Mouse (Mus musculus): ENCODE measurements around the gene Dnah8. TPM values are rescaled to one million over a fixed set of nuclear protein-coding genes. Genes with fewer than 3 reads are reported as not detected.
"Not testable (repeated sequence)": the region's sequence is repeated elsewhere in the genome, so short reads cannot be mapped to it uniquely, and the experiment has no call there.

The Dnah8 gene
- polyA plus RNA-seq, 1 experiment from 2014 or later = 1.3 TPM

GRCm38 (mm10) chr17:30611221-30612074, 12.7 kb upstream of the Dnah8 start:
- H3K36me3 ChIP-seq = no peaks in the 10 kb centered on the region
- H3K27ac ChIP-seq (replicated peaks) = peak overlapping the region; percentile 87
- WGBS = 26% methylated on average over 18 of the region's 18 CpGs

GRCm38 (mm10) chr17:30612075-30612859, 11.9 kb upstream of the Dnah8 start:
- Histone ChIP-seq H3K4me1 (replicated peaks) (peaks cover 21% of the 10 kb centered on the region), H3K36me3 (no peaks in the 10 kb centered on the region), H3K9ac (peak overlapping the region; percentile 89), H3K9me3 (no peaks in the 10 kb centered on the region), H3K27ac (replicated peaks) (peak overlapping the region; percentile 87), H3K4me3 (peak overlapping the region; percentile 86), H3K27me3 (no peaks in the 10 kb centered on the region), H3K4me2 (peak overlapping the region; percentile 69)
- under 1% methylated on average over 34 of the region's 34 CpGs for WGBS
- ATAC-seq (ENCODE audit: low FRiP score, low read depth) = peak; percentile 100

More at GRCm38 (mm10) chr17:30611221-30612074, 12.7 kb upstream of the Dnah8 start:
- no peaks in the 10 kb centered on the region for H3K27me3 ChIP-seq
- peak overlapping the region; percentile 86 for H3K4me3 ChIP-seq
- no peaks in the 10 kb centered on the region for H3K9me3 ChIP-seq
- H3K9ac ChIP-seq = peak overlapping the region; percentile 89
- peak overlapping the region; percentile 69 for H3K4me2 ChIP-seq
- peaks cover 21% of the 10 kb centered on the region for H3K4me1 ChIP-seq (replicated peaks)
- no peak for ATAC-seq (ENCODE audit: low FRiP score, low read depth)

DNA sequence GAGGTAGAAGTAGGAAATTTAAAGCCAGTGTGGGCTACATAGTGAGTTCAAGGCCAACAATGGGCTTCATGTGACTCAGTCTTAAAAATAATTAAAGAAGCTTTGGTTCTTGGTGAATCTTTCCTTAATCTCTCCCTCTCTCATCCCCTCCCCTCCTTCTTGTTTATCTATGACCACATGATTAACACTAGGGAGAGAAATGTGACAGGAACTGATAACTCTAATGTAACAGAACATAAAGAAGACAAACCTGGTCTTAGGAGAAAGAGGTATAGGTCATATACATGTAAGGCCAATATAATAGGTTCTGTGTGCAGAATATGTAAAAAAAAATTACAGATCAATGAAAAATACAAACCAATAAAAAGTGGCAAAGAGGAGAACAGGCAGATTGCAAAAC, 10.8 kb upstream of the Dnah8 start:
- no peak for ATAC-seq (ENCODE audit: low FRiP score, low read depth)
- H3K4me3 ChIP-seq = no peak overlapping the region
- H3K27ac ChIP-seq (replicated peaks) = no peak overlapping the region

DNA sequence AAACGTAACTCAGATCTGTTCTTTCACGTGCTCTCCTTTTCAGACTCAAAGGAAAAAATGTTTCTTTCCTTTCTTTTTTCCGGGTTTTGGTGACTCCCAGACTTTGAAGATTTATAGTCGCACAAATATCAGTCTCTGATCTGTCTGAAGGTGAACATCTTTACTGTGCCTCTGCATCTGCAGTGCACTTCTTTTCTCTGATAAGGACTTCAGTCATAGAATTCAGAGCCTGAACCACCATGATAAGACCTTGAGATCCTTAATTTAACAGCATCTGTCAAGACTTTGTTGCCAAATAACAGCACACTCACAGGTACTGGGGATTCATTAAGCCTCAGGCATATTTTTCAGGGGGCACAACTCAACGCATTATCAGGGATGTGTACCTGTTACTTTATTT, 8.0 kb upstream of the Dnah8 start:
- WGBS = 92% methylated on average over 5 of the region's 5 CpGs
- no peaks in the 10 kb centered on the region for H3K27me3 ChIP-seq

More for the DNA sequence above, 10.8 kb upstream of the Dnah8 start:
- Histone ChIP-seq H3K27me3 (no peaks in the 10 kb centered on the region), H3K36me3 (no peaks in the 10 kb centered on the region), H3K9me3 (no peaks in the 10 kb centered on the region), H3K9ac (no peak overlapping the region), H3K4me1 (replicated peaks) (peaks cover 11% of the 10 kb centered on the region), H3K4me2 (no peak overlapping the region)

DNA sequence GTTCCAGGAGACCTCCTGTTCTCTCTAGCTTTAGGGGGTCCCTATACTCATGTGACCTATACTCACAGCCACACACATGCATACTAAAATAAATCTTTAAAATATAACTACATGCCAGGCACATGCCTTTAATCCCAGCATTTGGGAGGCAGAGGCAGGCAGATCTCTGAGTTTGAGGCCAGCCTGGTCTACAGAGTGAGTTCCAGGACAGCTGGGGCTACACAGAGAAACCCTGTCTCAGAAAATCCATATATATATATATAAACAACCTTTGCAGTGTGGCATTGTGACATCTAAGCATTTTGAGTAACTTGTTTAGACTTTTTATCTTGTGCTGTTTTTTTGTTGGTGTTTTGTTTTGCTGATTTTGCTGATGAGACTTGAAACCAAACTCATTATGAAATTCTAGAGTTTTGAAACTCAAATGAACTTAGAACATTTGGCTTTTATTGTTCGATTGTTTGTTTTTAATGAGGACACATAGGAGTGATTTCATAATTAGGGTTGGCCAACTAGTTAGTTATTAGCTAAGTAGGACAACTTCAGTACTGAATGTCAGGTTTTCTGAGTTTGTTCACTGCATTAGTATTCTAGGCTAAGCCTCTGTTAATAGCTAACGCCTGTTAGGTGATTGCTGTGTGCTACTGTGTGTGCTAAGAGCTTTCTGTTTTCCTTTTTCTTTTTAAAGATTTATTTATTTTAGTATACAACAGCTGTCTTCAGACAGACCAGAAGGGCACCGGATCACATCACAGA, 5.8 kb upstream of the Dnah8 start:
- H3K36me3 ChIP-seq = no peaks in the 10 kb centered on the region
- no peak for ATAC-seq (ENCODE audit: low FRiP score, low read depth)
- H3K27me3 ChIP-seq = no peaks in the 10 kb centered on the region
- H3K4me3 ChIP-seq = no peak overlapping the region
- WGBS = 83% methylated on average over 3 of the region's 3 CpGs
- no peak overlapping the region for H3K4me2 ChIP-seq
- no peak overlapping the region for H3K27ac ChIP-seq (replicated peaks)
- H3K4me1 ChIP-seq (replicated peaks) = no peaks in the 10 kb centered on the region
- no peaks in the 10 kb centered on the region for H3K9me3 ChIP-seq
- no peak overlapping the region for H3K9ac ChIP-seq

More for the DNA sequence above, 8.0 kb upstream of the Dnah8 start:
- peaks cover 9% of the 10 kb centered on the region for H3K4me1 ChIP-seq (replicated peaks)
- H3K4me3 ChIP-seq = no peak overlapping the region
- H3K36me3 ChIP-seq = no peaks in the 10 kb centered on the region
- H3K9ac ChIP-seq = no peak overlapping the region
- no peak for ATAC-seq (ENCODE audit: low FRiP score, low read depth)
- H3K9me3 ChIP-seq = no peaks in the 10 kb centered on the region
- H3K27ac ChIP-seq (replicated peaks) = no peak overlapping the region
- H3K4me2 ChIP-seq = no peak overlapping the region

DNA sequence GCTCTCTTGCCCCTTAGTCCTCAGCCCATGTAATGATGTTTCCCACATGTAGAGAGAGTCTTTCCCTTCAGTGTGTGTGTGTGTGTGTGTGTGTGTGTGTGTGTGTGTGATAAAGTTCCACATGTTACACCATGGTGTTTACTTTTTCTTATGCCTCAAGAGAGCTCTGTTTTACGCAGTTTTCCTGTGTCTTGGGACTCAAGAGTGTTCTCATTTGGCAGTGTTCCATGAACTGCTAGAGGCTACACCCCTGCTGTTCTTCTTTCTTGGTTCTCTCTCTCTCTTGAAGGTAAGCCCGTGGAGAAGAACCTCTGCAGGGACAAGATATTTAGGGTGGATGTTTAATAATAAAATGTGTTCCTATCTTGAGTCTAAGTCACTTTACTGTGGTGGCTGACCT, 5.0 kb upstream of the Dnah8 start:
- no peak overlapping the region for H3K27ac ChIP-seq (replicated peaks)
- WGBS = 52% methylated on average over 2 of the region's 2 CpGs
- H3K9ac ChIP-seq = no peak overlapping the region
- H3K36me3 ChIP-seq = no peaks in the 10 kb centered on the region
- H3K27me3 ChIP-seq = no peaks in the 10 kb centered on the region
- no peak overlapping the region for H3K4me3 ChIP-seq
- H3K9me3 ChIP-seq = no peaks in the 10 kb centered on the region
- H3K4me2 ChIP-seq = no peak overlapping the region
- no peaks in the 10 kb centered on the region for H3K4me1 ChIP-seq (replicated peaks)
- ATAC-seq (ENCODE audit: low FRiP score, low read depth) = no peak

DNA sequence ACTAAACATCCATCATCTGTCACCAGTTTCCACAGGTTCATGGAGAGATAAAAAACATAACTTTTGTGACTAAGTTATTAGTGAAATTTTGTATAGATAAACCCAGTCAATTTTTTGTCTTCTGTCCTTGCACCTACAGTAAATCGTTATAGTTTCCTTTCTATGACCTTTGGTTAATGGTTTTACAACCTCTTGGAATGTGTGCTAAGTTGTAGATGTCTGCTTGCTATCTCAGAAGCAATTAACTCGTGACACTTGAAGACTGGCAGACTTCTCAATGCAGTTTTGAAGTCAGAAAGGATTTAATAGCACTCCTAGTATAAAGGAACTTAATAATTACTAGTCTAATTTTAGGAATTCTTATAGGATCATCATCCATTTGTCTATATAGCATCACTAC, 3.6 kb upstream of the Dnah8 start:
- no peak overlapping the region for H3K4me2 ChIP-seq
- no peaks in the 10 kb centered on the region for H3K27me3 ChIP-seq
- H3K9ac ChIP-seq = no peak overlapping the region
- no peaks in the 10 kb centered on the region for H3K36me3 ChIP-seq
- H3K27ac ChIP-seq (replicated peaks) = no peak overlapping the region
- ATAC-seq (ENCODE audit: low FRiP score, low read depth) = no peak
- WGBS = 85% methylated on average over 2 of the region's 2 CpGs
- no peak overlapping the region for H3K4me3 ChIP-seq
- no peaks in the 10 kb centered on the region for H3K9me3 ChIP-seq
- H3K4me1 ChIP-seq (replicated peaks) = no peaks in the 10 kb centered on the region

DNA sequence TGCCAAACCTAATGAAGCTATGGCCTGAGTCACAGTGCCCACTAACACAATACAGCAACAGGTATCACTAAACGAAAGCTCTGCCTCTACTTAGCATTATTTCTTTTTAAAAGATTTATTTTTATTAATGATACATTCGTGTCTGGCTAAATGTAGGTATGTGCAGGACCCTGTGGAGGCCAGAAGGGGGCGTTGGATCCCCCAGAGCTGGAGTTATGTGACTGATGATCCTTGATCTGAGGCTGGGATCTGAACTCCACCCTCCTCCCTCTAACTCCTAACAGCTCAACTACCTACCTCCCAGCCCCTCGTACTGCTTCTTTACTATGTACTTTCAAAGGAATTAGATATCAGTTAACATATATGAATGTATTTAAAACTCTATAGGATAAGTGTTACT, 2.7 kb upstream of the Dnah8 start:
- Histone ChIP-seq H3K27me3 (no peaks in the 10 kb centered on the region), H3K9me3 (no peaks in the 10 kb centered on the region), H3K4me2 (no peak overlapping the region), H3K27ac (replicated peaks) (no peak overlapping the region), H3K9ac (no peak overlapping the region), H3K4me1 (replicated peaks) (no peaks in the 10 kb centered on the region), H3K4me3 (no peak overlapping the region), H3K36me3 (no peaks in the 10 kb centered on the region)
- 73% methylated on average over 4 of the region's 4 CpGs for WGBS
- ATAC-seq (ENCODE audit: low FRiP score, low read depth) = no peak

DNA sequence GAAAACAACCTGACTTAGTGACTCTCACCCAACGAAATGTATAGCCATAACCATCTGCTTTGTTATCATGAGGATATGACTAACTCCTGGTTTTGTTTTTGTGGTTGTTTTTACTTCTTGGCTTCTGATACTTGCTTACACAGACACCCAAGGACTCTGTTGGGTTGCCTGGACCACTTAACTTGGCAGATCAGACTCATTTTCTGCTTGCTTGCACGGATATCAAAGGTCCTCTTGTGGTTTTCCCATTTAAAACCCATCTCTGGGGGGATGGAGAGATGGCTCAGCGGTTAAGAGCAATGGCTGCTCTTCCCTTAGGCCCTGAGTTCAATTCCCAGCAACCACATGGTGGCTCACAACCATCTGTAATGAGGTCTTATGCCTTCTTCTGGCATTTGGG, 954 bp upstream of the Dnah8 start:
- Histone ChIP-seq H3K27me3 (no peaks in the 10 kb centered on the region), H3K4me3 (no peak overlapping the region), H3K4me2 (no peak overlapping the region), H3K9ac (no peak overlapping the region), H3K36me3 (no peaks in the 10 kb centered on the region), H3K4me1 (replicated peaks) (no peaks in the 10 kb centered on the region), H3K27ac (replicated peaks) (no peak overlapping the region), H3K9me3 (no peaks in the 10 kb centered on the region)
- ATAC-seq (ENCODE audit: low FRiP score, low read depth) = no peak
- WGBS = 79% methylated on average over 3 of the region's 3 CpGs

GRCm38 (mm10) chr17:30626719-30627118, 2.6 kb downstream of the Dnah8 start, which contains the start of gene Glo1:
Gene Glo1, minus strand, starts transcription at chr17:30626871.
- not testable (repeated sequence) for H3K27me3 ChIP-seq; H3K27ac ChIP-seq (replicated peaks); H3K9ac ChIP-seq; H3K4me3 ChIP-seq; ATAC-seq (ENCODE audit: low FRiP score, low read depth); H3K36me3 ChIP-seq; H3K9me3 ChIP-seq; H3K4me1 ChIP-seq (replicated peaks); H3K4me2 ChIP-seq
- WGBS = no CpG with 5 or more reads among the region's 20 CpGs

DNA sequence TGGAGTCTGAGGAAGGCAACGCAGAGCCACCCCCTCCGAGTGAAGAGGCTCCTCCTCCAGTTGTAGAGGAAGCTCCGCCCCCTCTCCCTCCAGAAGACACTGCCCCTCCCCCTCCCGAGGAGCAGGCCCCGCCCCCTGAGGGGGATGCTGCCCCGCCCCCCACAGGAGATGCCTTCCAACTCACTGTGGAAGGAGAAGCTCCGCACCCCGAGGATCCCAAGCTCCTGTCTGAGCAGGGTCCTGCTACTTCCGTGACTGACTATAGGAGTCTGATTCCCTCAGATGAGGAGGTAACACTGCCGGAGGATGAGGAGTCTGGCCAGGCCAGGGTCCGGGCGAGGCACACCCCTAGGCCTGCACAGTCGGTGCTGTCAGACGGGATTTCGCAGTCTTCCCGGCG, 11.2 kb downstream of the Dnah8 start:
- Histone ChIP-seq H3K27me3 (no peaks in the 10 kb centered on the region), H3K9ac (no peak overlapping the region), H3K4me1 (replicated peaks) (no peaks in the 10 kb centered on the region), H3K4me2 (peak overlapping the region; percentile 24; the same call in 1 of the 2 replicates), H3K27ac (replicated peaks) (no peak overlapping the region), H3K36me3 (no peaks in the 10 kb centered on the region), H3K4me3 (no peak overlapping the region), H3K9me3 (no peaks in the 10 kb centered on the region)
- WGBS = 24% methylated on average over 14 of the region's 17 CpGs
- no peak for ATAC-seq (ENCODE audit: low FRiP score, low read depth)

GRCm38 (mm10) chr17:30637714-30638113, 13.6 kb downstream of the Dnah8 start:
- no peak overlapping the region for H3K4me2 ChIP-seq
- no peaks in the 10 kb centered on the region for H3K9me3 ChIP-seq
- H3K4me1 ChIP-seq (replicated peaks) = no peaks in the 10 kb centered on the region
- no peaks in the 10 kb centered on the region for H3K27me3 ChIP-seq
- no peak for ATAC-seq (ENCODE audit: low FRiP score, low read depth)
- H3K9ac ChIP-seq = no peak overlapping the region
- WGBS = 72% methylated on average over 1 of the region's 1 CpGs
- no peaks in the 10 kb centered on the region for H3K36me3 ChIP-seq
- H3K4me3 ChIP-seq = no peak overlapping the region
- no peak overlapping the region for H3K27ac ChIP-seq (replicated peaks)

Data from hindbrain, embryonic 15.5 days (tissue).